Comparison of ENCODE assay signal across 26 mouse cellular contexts in genomic region chr4:133501514-133501913, GRCm38 (mm10). TPM values are rescaled to one million over a fixed set of nuclear protein-coding genes. Genes with fewer than 3 reads are reported as not detected.
A peak's percentile ranks its signal among the peaks of the same experiment; 100 is the strongest.
DNase-seq lines count a peak whose midpoint lies in the region; ATAC-seq and TF ChIP-seq lines count a peak whose summit lies in the region.
"Had no signal": no experiment of that assay in that cellular context is flagged by ENCODE, and none has a peak within 500 bp of the region (broad histone marks: within the 10 kb centered on the region; RNA-seq: fewer than 3 reads in every experiment).

No protein-coding gene starts in this region.

- DNase-seq in 416B (ENCODE audit: low read depth) (peak; percentile 57), MEL (ENCODE audit: low read depth, low spot score) (peak; percentile 59)
- DNase-seq in testis, postnatal 10 days (ENCODE audit: low spot score), result no peak
- DNase-seq: adrenal gland, postnatal 14 days; B cell, adult 2 months; embryo, embryonic 11 days; gastrocnemius, postnatal 14 days; heart, postnatal 36 days; kidney, adult 11 months had no signal

- H3K4me3 ChIP-seq in MEL (ENCODE audit: control insufficient read depth in 1 of 2, insufficient read depth in 1 of 2, low read depth in 2 of 2, low read length in 2 of 2), result no peak overlapping the region
- H3K4me3 ChIP-seq in megakaryocyte, embryonic 14.5 days (replicated peaks), result peak overlapping the region; percentile 33
- H3K4me3 ChIP-seq in forebrain, embryonic 15.5 days, result no peak overlapping the region
- H3K4me3 ChIP-seq in kidney, embryonic 16.5 days (ENCODE audit: low read length), result no peak overlapping the region
- H3K4me3 ChIP-seq: embryonic facial prominence, embryonic 15.5 days; erythroblast, embryonic 14.5 days; forebrain, embryonic 10.5 days; heart, embryonic 13.5 days; hindbrain, embryonic 12.5 days had no signal

- peak; percentile 50; the same call in 1 of the 2 replicates for ATAC-seq in granulocyte monocyte progenitor cell, adult 5-6 weeks (replicated peaks; ENCODE audit: poor library complexity, severe bottlenecking)
- ATAC-seq in forebrain, embryonic 15.5 days (replicated peaks), result no peak
- ATAC-seq in kidney, embryonic 16.5 days (ENCODE audit: low FRiP score, low TSS enrichment), result no peak
- ATAC-seq: CD4-positive, CD25-positive, alpha-beta regulatory T cell, adult 4 months; forebrain, embryonic 14.5 days; hindbrain, postnatal 0 days had no signal

- WGBS in forebrain, embryonic 15.5 days, result 68% methylated on average over 7 of the region's 7 CpGs
- 50% methylated on average over 7 of the region's 7 CpGs for WGBS in kidney, embryonic 16.5 days

- H3K9me3 ChIP-seq in MEL (replicated peaks; ENCODE audit: insufficient read depth, low read length), result no peaks in the 10 kb centered on the region
- H3K9me3 ChIP-seq in megakaryocyte, embryonic 14.5 days, result no peaks in the 10 kb centered on the region
- H3K9me3 ChIP-seq in forebrain, embryonic 15.5 days, result no peaks in the 10 kb centered on the region
- H3K9me3 ChIP-seq in kidney, embryonic 16.5 days (ENCODE audit: low read length), result no peaks in the 10 kb centered on the region
- H3K9me3 ChIP-seq: embryonic facial prominence, embryonic 15.5 days; forebrain, embryonic 10.5 days; heart, embryonic 13.5 days; hindbrain, embryonic 12.5 days had no signal

- no peak for TF ChIP-seq POLR2A in MEL (IDR thresholded peaks at IDR 0.05; ENCODE audit: control insufficient read depth in 1 of 2, insufficient read depth in 1 of 2, low read depth in 1 of 2, low read length in 2 of 2, poor library complexity in 1 of 2)

- no peak overlapping the region for H3K4me2 ChIP-seq in forebrain, embryonic 15.5 days (replicated peaks)
- no peak overlapping the region for H3K4me2 ChIP-seq in kidney, embryonic 16.5 days (replicated peaks; ENCODE audit: low read depth, low read length)
- H3K4me2 ChIP-seq: embryonic facial prominence, embryonic 15.5 days; heart, embryonic 13.5 days; hindbrain, embryonic 12.5 days had no signal

- H3K9ac ChIP-seq in MEL (ENCODE audit: control insufficient read depth, low read depth, low read length, poor library complexity, severe bottlenecking), result no peak overlapping the region
- no peak overlapping the region for H3K9ac ChIP-seq in forebrain, embryonic 15.5 days (replicated peaks)
- no peak overlapping the region for H3K9ac ChIP-seq in kidney, embryonic 16.5 days (replicated peaks; ENCODE audit: low read length)
- H3K9ac ChIP-seq: embryonic facial prominence, embryonic 15.5 days; heart, embryonic 13.5 days; hindbrain, embryonic 12.5 days had no signal

- TF ChIP-seq CTCF in MEL (IDR thresholded peaks at IDR 0.05 in 2 of 3, conservative IDR thresholded peaks at IDR 0.05 in 1 of 3; ENCODE audit: control insufficient read depth in 1 of 3, insufficient read depth in 1 of 3, low read depth in 2 of 3, low read length in 3 of 3, poor library complexity in 1 of 3, severe bottlenecking in 1 of 3), result no peak

- no peak for TF ChIP-seq EP300 in MEL (IDR thresholded peaks at IDR 0.05; ENCODE audit: low read depth in 1 of 2, low read length in 2 of 2)

- peaks cover 0 to 23% of the 10 kb centered on the region in 2 experiments; a peak in 2 of 4 replicates for H3K36me3 ChIP-seq in MEL (ENCODE audit: control insufficient read depth in 1 of 2, insufficient read depth in 2 of 2, low read length in 2 of 2)
- H3K36me3 ChIP-seq in megakaryocyte, embryonic 14.5 days (replicated peaks; ENCODE audit: low read length), result no peaks in the 10 kb centered on the region
- H3K36me3 ChIP-seq in forebrain, embryonic 15.5 days, result no peaks in the 10 kb centered on the region
- no peaks in the 10 kb centered on the region for H3K36me3 ChIP-seq in kidney, embryonic 16.5 days (ENCODE audit: insufficient read depth, low read length)
- H3K36me3 ChIP-seq: embryonic facial prominence, embryonic 15.5 days; forebrain, embryonic 10.5 days; G1E; heart, embryonic 13.5 days; hindbrain, embryonic 12.5 days had no signal

- no peak overlapping the region for H3K27ac ChIP-seq in MEL (ENCODE audit: control insufficient read depth, low read depth, low read length)
- H3K27ac ChIP-seq in forebrain, embryonic 15.5 days (replicated peaks), result no peak overlapping the region
- no peak overlapping the region for H3K27ac ChIP-seq in kidney, embryonic 16.5 days (ENCODE audit: low read length)
- H3K27ac ChIP-seq: embryonic facial prominence, embryonic 15.5 days; forebrain, embryonic 10.5 days; heart, embryonic 13.5 days; hindbrain, embryonic 12.5 days; hindbrain, postnatal 0 days had no signal

- peaks cover 18 to 30% of the 10 kb centered on the region in 2 experiments for H3K4me1 ChIP-seq in MEL (ENCODE audit: control insufficient read depth in 1 of 2, insufficient read depth in 2 of 2, low read length in 2 of 2)
- H3K4me1 ChIP-seq in megakaryocyte, embryonic 14.5 days, result peaks cover 31% of the 10 kb centered on the region
- H3K4me1 ChIP-seq in forebrain, embryonic 15.5 days, result peaks cover 36% of the 10 kb centered on the region
- H3K4me1 ChIP-seq in kidney, embryonic 16.5 days (ENCODE audit: insufficient read depth, low read length), result peaks cover 14% of the 10 kb centered on the region

- no peaks in the 10 kb centered on the region; a peak in 2 of 4 replicates for H3K27me3 ChIP-seq in MEL (ENCODE audit: control insufficient read depth in 1 of 2, insufficient read depth in 2 of 2, low read length in 2 of 2)
- peaks cover 95% of the 10 kb centered on the region for H3K27me3 ChIP-seq in megakaryocyte, embryonic 14.5 days (replicated peaks)
- H3K27me3 ChIP-seq in forebrain, embryonic 15.5 days, result peaks cover 36% of the 10 kb centered on the region
- peaks cover 69% of the 10 kb centered on the region for H3K27me3 ChIP-seq in kidney, embryonic 16.5 days (ENCODE audit: insufficient read depth, low read length)

- no peaks in the 10 kb centered on the region for H3K79me2 ChIP-seq in MEL (ENCODE audit: control insufficient read depth, insufficient read depth, low read length, poor library complexity)

- TF ChIP-seq RAD21 in MEL (IDR thresholded peaks at IDR 0.05; ENCODE audit: low read depth, low read length), result no peak

RNA-seq across cellular contexts. Expression of gene Trnp1, which starts 3.2 kb away (rescaled TPM):
- total RNA-seq in MEL (2012; rRNA removed), result 0.92 and 1.6 TPM in 2 replicates
- polyA plus RNA-seq in MEL (2012; ENCODE audit: insufficient read depth in 1 of 2, insufficient read length in 2 of 2, low read depth in 1 of 2, low replicate concordance in 2 of 2, missing spikeins in 1 of 2), result 1 to 10 TPM in 1 of 2 experiments, not detected in 1; 1.6 TPM
- not detected in 2 replicates for total RNA-seq in granulocyte monocyte progenitor cell, adult 5-6 weeks (2014; fragmentation: Nextera tagmentation)
- not detected in 2 replicates for total RNA-seq in granulocyte monocyte progenitor cell, adult 5-6 weeks (2017)
- polyA plus RNA-seq in megakaryocyte, embryonic 14.5 days (2012; ENCODE audit: insufficient read depth, low replicate concordance), result 0.22 and 2.8 TPM in 2 replicates
- polyA plus RNA-seq in forebrain, embryonic 15.5 days (2015; fragmentation: Nextera tagmentation; extraction: Ambion mirVana), result 7.9 and 9.0 TPM in 2 replicates
- 0.41 and 0.75 TPM in 2 replicates for polyA plus RNA-seq in kidney, embryonic 16.5 days (2015; fragmentation: Nextera tagmentation; extraction: Ambion mirVana)
- polyA plus RNA-seq: CD4-positive, CD25-positive, alpha-beta regulatory T cell, adult 4 months; erythroblast, embryonic 14.5 days; G1E had no signal

RNA-seq across cellular contexts. Expression of gene Kdf1, which starts 17.2 kb away (rescaled TPM):
- total RNA-seq in MEL (2012; rRNA removed), result 0.12 TPM in 1 of 2 replicates, not detected in the other
- polyA plus RNA-seq in MEL (2012; ENCODE audit: insufficient read depth in 1 of 2, insufficient read length in 2 of 2, low read depth in 1 of 2, low replicate concordance in 2 of 2, missing spikeins in 1 of 2), result under 1 TPM in 1 of 2 experiments, not detected in 1; 0.04 TPM
- total RNA-seq in granulocyte monocyte progenitor cell, adult 5-6 weeks (2014; fragmentation: Nextera tagmentation), result 0.32 TPM in 1 of 2 replicates, not detected in the other
- not detected in 2 replicates for total RNA-seq in granulocyte monocyte progenitor cell, adult 5-6 weeks (2017)
- 0.83 and 4.7 TPM in 2 replicates for polyA plus RNA-seq in megakaryocyte, embryonic 14.5 days (2012; ENCODE audit: insufficient read depth, low replicate concordance)
- polyA plus RNA-seq in forebrain, embryonic 15.5 days (2015; fragmentation: Nextera tagmentation; extraction: Ambion mirVana), result 0.18 and 0.41 TPM in 2 replicates
- 26.9 and 29.6 TPM in 2 replicates for polyA plus RNA-seq in kidney, embryonic 16.5 days (2015; fragmentation: Nextera tagmentation; extraction: Ambion mirVana)
- total RNA-seq: G1E; gastrocnemius, adult 18-20 months; gastrocnemius, postnatal 14 days; heart, adult 8-10 months; heart, postnatal 36 days had no signal
- polyA plus RNA-seq: erythroblast, embryonic 14.5 days; G1E had no signal

RNA-seq across cellular contexts. Expression of gene Tent5b, which starts 21.6 kb away (rescaled TPM):
- total RNA-seq in MEL (2012; rRNA removed), result 3.5 and 3.6 TPM in 2 replicates
- 1 to 10 TPM in 1 of 2 experiments, not detected in 1; 2.5 TPM for polyA plus RNA-seq in MEL (2012; ENCODE audit: insufficient read depth in 1 of 2, insufficient read length in 2 of 2, low read depth in 1 of 2, low replicate concordance in 2 of 2, missing spikeins in 1 of 2)
- not detected in 2 replicates for total RNA-seq in granulocyte monocyte progenitor cell, adult 5-6 weeks (2014; fragmentation: Nextera tagmentation)
- total RNA-seq in granulocyte monocyte progenitor cell, adult 5-6 weeks (2017), result not detected in 2 replicates
- polyA plus RNA-seq in megakaryocyte, embryonic 14.5 days (2012; ENCODE audit: insufficient read depth, low replicate concordance), result 0.97 TPM in 1 of 2 replicates, not detected in the other
- polyA plus RNA-seq in forebrain, embryonic 15.5 days (2015; fragmentation: Nextera tagmentation; extraction: Ambion mirVana), result 0.11 and 0.13 TPM in 2 replicates
- polyA plus RNA-seq in kidney, embryonic 16.5 days (2015; fragmentation: Nextera tagmentation; extraction: Ambion mirVana), result 1.6 TPM in 2 replicates
- total RNA-seq: G1E had no signal
- polyA plus RNA-seq: CD4-positive, CD25-positive, alpha-beta regulatory T cell, adult 4 months; erythroblast, embryonic 14.5 days; G1E had no signal

RNA-seq across cellular contexts. Expression of gene Nudc, which starts 44.3 kb away (rescaled TPM):
- total RNA-seq in MEL (2012; rRNA removed), result 504 and 516 TPM in 2 replicates
- 100 to 1,000 TPM in 1 of 2 experiments, not detected in 1; 732 TPM for polyA plus RNA-seq in MEL (2012; ENCODE audit: insufficient read depth in 1 of 2, insufficient read length in 2 of 2, low read depth in 1 of 2, low replicate concordance in 2 of 2, missing spikeins in 1 of 2)
- 246 and 253 TPM in 2 replicates for total RNA-seq in granulocyte monocyte progenitor cell, adult 5-6 weeks (2014; fragmentation: Nextera tagmentation)
- 262 and 283 TPM in 2 replicates for total RNA-seq in granulocyte monocyte progenitor cell, adult 5-6 weeks (2017)
- 27.7 and 283 TPM in 2 replicates for polyA plus RNA-seq in megakaryocyte, embryonic 14.5 days (2012; ENCODE audit: insufficient read depth, low replicate concordance)
- 276 and 280 TPM in 2 replicates for polyA plus RNA-seq in forebrain, embryonic 15.5 days (2015; fragmentation: Nextera tagmentation; extraction: Ambion mirVana)
- 293 and 321 TPM in 2 replicates for polyA plus RNA-seq in kidney, embryonic 16.5 days (2015; fragmentation: Nextera tagmentation; extraction: Ambion mirVana)

RNA-seq across cellular contexts. Expression of gene Nr0b2, which starts 51.7 kb away (rescaled TPM):
- total RNA-seq in MEL (2012; rRNA removed), result not detected in 2 replicates
- under 1 TPM in 1 of 2 experiments, not detected in 1; 0.10 TPM for polyA plus RNA-seq in MEL (2012; ENCODE audit: insufficient read depth in 1 of 2, insufficient read length in 2 of 2, low read depth in 1 of 2, low replicate concordance in 2 of 2, missing spikeins in 1 of 2)
- total RNA-seq in granulocyte monocyte progenitor cell, adult 5-6 weeks (2014; fragmentation: Nextera tagmentation), result 4.0 and 6.4 TPM in 2 replicates
- 1.4 and 2.0 TPM in 2 replicates for total RNA-seq in granulocyte monocyte progenitor cell, adult 5-6 weeks (2017)
- not detected in 2 replicates for polyA plus RNA-seq in megakaryocyte, embryonic 14.5 days (2012; ENCODE audit: insufficient read depth, low replicate concordance)
- polyA plus RNA-seq in forebrain, embryonic 15.5 days (2015; fragmentation: Nextera tagmentation; extraction: Ambion mirVana), result not detected in 2 replicates
- polyA plus RNA-seq in kidney, embryonic 16.5 days (2015; fragmentation: Nextera tagmentation; extraction: Ambion mirVana), result 0.57 and 0.97 TPM in 2 replicates
- total RNA-seq: G1E; gastrocnemius, adult 18-20 months; gastrocnemius, postnatal 14 days had no signal
- polyA plus RNA-seq: embryonic facial prominence, embryonic 11.5 days; erythroblast, embryonic 14.5 days; forebrain, embryonic 10.5 days; forebrain, embryonic 14.5 days; gonadal fat pad, adult 2 months; hindbrain, embryonic 12.5 days had no signal
